33 mouse cellular contexts compared by ENCODE assay signal in the genomic region with DNA sequence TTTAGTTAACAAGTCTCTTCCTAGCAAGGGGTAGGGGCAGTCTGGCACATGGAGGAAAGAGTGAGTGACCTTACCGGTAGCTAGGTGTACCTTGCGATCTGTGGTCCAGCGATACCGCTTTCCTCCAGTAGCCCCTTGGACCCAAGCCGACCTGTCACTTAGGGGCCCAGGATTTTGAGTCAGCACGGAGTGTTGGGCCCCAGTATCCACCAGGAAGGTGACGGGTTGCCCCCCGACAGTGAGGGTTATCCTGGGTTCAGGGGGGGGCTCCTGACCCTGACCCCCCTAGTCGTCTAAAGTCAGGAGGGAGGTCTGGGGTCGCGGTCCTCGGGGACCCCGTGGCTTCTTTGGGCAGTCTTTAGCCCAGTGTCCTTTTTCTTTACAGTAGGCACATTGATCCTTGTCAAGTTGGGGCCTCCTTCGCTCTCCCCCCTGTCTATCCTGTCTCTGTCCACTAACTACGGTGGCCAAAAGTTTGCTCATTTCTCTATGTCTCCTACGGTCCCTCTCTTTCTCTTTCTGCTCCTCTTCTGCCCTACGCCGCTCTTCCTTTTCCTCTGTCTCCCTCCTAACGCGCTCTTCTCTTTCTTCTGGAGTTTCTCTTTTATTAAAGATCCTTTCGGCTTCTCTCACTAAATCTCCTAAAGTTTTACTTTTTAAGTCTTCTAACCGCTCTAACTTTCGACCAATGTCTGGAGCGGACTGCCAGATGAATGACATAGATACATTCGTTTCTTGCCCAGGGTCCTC. TPM values are rescaled to one million over a fixed set of nuclear protein-coding genes. Genes with fewer than 3 reads are reported as not detected.
"Had no signal": no experiment of that assay in that cellular context is flagged by ENCODE, and none has a peak within 500 bp of the region (broad histone marks: within the 10 kb centered on the region; RNA-seq: fewer than 3 reads in every experiment).

No protein-coding gene starts in this region.

- H3K27ac ChIP-seq: gastrocnemius, adult 2 months; heart, embryonic 10.5 days; hindbrain, embryonic 10.5 days; hindbrain, embryonic 12.5 days; hindbrain, embryonic 14.5 days; intestine, embryonic 15.5 days; layer of hippocampus, adult 2 months; left cerebral cortex, adult 2 months; limb, embryonic 10.5 days; limb, embryonic 12.5 days; liver, embryonic 13.5 days had no signal

- H3K27me3 ChIP-seq: heart, embryonic 12.5 days; hindbrain, embryonic 12.5 days; intestine, embryonic 15.5 days; limb, embryonic 12.5 days; liver, embryonic 13.5 days had no signal

- DNase-seq: gastrocnemius, adult 2 months; gastrocnemius, postnatal 10 days; gastrocnemius, postnatal 25 days; heart, adult 18-20 months; heart, postnatal 10 days; heart, postnatal 4 days; kidney, adult 18-20 months; kidney, adult 8-10 months; kidney, postnatal 10 days; kidney, postnatal 25 days; kidney, postnatal 4 days; liver; liver, embryonic 13.5 days had no signal

- H3K9ac ChIP-seq: heart, embryonic 12.5 days; hindbrain, embryonic 12.5 days; hindbrain, embryonic 14.5 days; intestine, embryonic 15.5 days; limb, embryonic 12.5 days; liver, embryonic 13.5 days had no signal

- H3K4me1 ChIP-seq: heart, embryonic 10.5 days; heart, embryonic 12.5 days; hindbrain, embryonic 10.5 days; hindbrain, embryonic 12.5 days; intestine, embryonic 15.5 days; limb, embryonic 10.5 days; limb, embryonic 12.5 days; liver, embryonic 13.5 days had no signal

- H3K4me3 ChIP-seq: gastrocnemius, adult 2 months; heart, embryonic 10.5 days; heart, embryonic 12.5 days; hindbrain, embryonic 10.5 days; hindbrain, embryonic 12.5 days; intestine, embryonic 15.5 days; layer of hippocampus, adult 2 months; left cerebral cortex, adult 2 months; limb, embryonic 10.5 days; limb, embryonic 12.5 days; liver, embryonic 13.5 days had no signal

- ATAC-seq: hindbrain, embryonic 16.5 days; inflammation-experienced regulatory T-cells, adult 6 months; intestine, embryonic 15.5 days; intestine, postnatal 0 days had no signal

- H3K4me2 ChIP-seq: heart, embryonic 12.5 days; hindbrain, embryonic 12.5 days; hindbrain, embryonic 14.5 days; intestine, embryonic 15.5 days; limb, embryonic 12.5 days; liver, embryonic 11.5 days; liver, embryonic 13.5 days had no signal

- H3K36me3 ChIP-seq: heart, embryonic 10.5 days; heart, embryonic 12.5 days; hindbrain, embryonic 10.5 days; hindbrain, embryonic 12.5 days; intestine, embryonic 15.5 days; limb, embryonic 10.5 days; limb, embryonic 12.5 days had no signal

RNA-seq across cellular contexts. Expression of a gene that starts 20.6 kb away (rescaled TPM):
- total RNA-seq: gastrocnemius, adult 2 months; gastrocnemius, postnatal 25 days; granulocyte monocyte progenitor cell, adult 5-6 weeks had no signal

RNA-seq across cellular contexts. Expression of a gene that starts 24.9 kb away (rescaled TPM):
- total RNA-seq: gastrocnemius, adult 2 months; gastrocnemius, postnatal 10 days; gastrocnemius, postnatal 25 days; gastrocnemius, postnatal 4 days; heart, adult 18-20 months; heart, adult 8-10 months; heart, postnatal 10 days; heart, postnatal 25 days; heart, postnatal 4 days; layer of hippocampus, adult 2 months had no signal
- polyA plus RNA-seq: heart, embryonic 10.5 days; heart, embryonic 12.5 days; inflammation-experienced regulatory T-cells, adult 6 months; intestine, postnatal 0 days; kidney, embryonic 14.5 days; kidney, embryonic 16.5 days; limb, embryonic 10.5 days; limb, embryonic 12.5 days; liver, embryonic 13.5 days had no signal
